Mouse (Mus musculus) olfactory bulb, adult 2 months (tissue): ENCODE measurements at regions not wholly inside any gene's neighbourhood (a gene's known extent, or its start where the extent isn't known, plus 50 kb on each side); places are given as distances from the start of the nearest gene placed in this dataset.

Experiments used
- CTCF ChIP-seq: fragments of 200-500 bp; IDR thresholded peaks from 2 replicates; pipeline ENCODE4 v1.5.1; 2012; ENCODE audit warnings: low read depth, mild to moderate bottlenecking, low read length, moderate library complexity; ENCODE audit not compliant: insufficient read depth
- POLR2A ChIP-seq: fragments of 200-500 bp; IDR thresholded peaks from 2 replicates; pipeline ENCODE4 v1.6.1; 2012; ENCODE audit warnings: mild to moderate bottlenecking, low read depth, low read length, moderate library complexity; ENCODE audit not compliant: insufficient read depth

- TF ChIP-seq POLR2A (no peak), CTCF (no peak)
Measured at GRCm38 (mm10) chr12:97957201-97957600, 302.1 kb downstream of the Galc start.
